Mouse (Mus musculus): Measurements from ENCODE around the gene I830077J02Rik. TPM values are rescaled to one million over a fixed set of nuclear protein-coding genes. Genes with fewer than 3 reads are reported as not detected.
A peak's percentile ranks its signal among the peaks of the same experiment; 100 is the strongest.

I830077J02Rik gene
- polyA plus RNA-seq, 1 experiment from 2014 or later, result 1.6 TPM

DNA sequence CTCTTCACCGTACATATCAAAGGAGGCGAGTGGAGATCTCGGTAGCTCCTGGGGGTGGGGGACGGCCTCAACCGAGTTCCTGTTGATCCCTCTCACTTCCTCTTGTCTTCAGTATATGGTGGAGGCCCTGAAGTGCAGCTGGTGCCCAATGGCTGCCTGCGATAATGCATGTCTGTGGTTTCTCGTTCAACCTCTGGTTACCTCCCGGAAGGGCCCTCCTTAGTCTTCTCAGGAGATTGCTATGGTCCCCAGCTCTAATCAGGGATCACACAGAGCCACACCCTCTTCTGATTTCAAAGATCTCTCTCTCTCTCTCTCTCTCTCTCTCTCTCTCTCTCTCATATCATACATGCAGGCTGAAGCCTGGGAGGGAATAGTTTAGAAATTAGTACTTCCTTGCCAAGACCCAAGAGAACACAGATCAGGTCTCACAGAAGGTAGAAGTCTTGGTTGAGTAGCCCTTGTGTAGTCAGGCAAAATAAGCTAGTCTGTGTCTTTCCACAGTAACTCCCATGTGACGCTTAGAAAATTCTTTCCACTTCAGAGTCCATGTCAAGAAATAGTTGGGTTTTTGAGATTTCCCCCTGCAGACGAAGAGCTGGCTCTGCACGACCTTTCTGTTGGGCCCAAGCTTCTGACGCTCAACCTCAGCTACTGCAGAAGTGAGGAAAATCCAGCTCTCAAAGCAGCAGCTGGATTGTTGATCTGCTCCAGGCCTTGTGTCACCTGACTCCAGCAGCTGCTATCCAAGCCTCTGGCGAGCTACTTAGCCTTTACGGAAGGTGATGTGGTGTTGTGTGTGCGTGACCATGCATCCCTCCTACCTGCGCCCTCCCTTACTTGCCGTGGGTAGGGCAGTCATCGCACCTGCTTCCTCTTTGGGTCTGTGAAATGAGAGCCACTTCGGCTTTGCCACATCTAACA is 39.6 kb downstream of the I830077J02Rik start:
- Histone ChIP-seq H3K4me2 (ENCODE audit: low read depth, low read length) (no peak overlapping the region), H3K4me1 (ENCODE audit: control insufficient read depth, insufficient read depth, low read length) (peaks cover 42% of the 10 kb centered on the region), H3K4me3 (ENCODE audit: low read length) (no peak overlapping the region), H3K9me3 (replicated peaks; ENCODE audit: control insufficient read depth, low read length) (0 out of 2 replicates have a peak, but pooled peaks cover 2% of the 10 kb centered on the region), H3K9ac (ENCODE audit: low read length) (0 out of 2 replicates have a peak overlapping the region, but pooled peaks have one; percentile 8), H3K27me3 (ENCODE audit: control insufficient read depth, insufficient read depth, low read length) (no peaks in the 10 kb centered on the region), H3K36me3 (ENCODE audit: control insufficient read depth, insufficient read depth) (no peaks in the 10 kb centered on the region), H3K27ac (ENCODE audit: low read length) (peak overlapping the region; percentile 78)
- ATAC-seq (replicated peaks; ENCODE audit: extremely low read depth, insufficient read depth, low FRiP score), result no peak
- WGBS, result 66% methylated on average over 19 of the region's 19 CpGs

GRCm38 (mm10) chr3:105891760-105892571 is 40.5 kb downstream of the I830077J02Rik start:
- no peak for ATAC-seq (replicated peaks; ENCODE audit: extremely low read depth, insufficient read depth, low FRiP score)
- Histone ChIP-seq H3K9ac (ENCODE audit: low read length) (no peak overlapping the region), H3K4me1 (ENCODE audit: control insufficient read depth, insufficient read depth, low read length) (peaks cover 42% of the 10 kb centered on the region), H3K36me3 (ENCODE audit: control insufficient read depth, insufficient read depth) (no peaks in the 10 kb centered on the region), H3K27me3 (ENCODE audit: control insufficient read depth, insufficient read depth, low read length) (no peaks in the 10 kb centered on the region), H3K4me2 (ENCODE audit: low read depth, low read length) (peak overlapping the region; percentile 31), H3K9me3 (replicated peaks; ENCODE audit: control insufficient read depth, low read length) (0 out of 2 replicates have a peak, but pooled peaks cover 2% of the 10 kb centered on the region), H3K27ac (ENCODE audit: low read length) (peak overlapping the region; percentile 78), H3K4me3 (ENCODE audit: low read length) (peak overlapping the region; percentile 3; the same call in 1 of the 2 replicates)
- WGBS, result 69% methylated on average over 10 of the region's 10 CpGs

- ATAC-seq (replicated peaks; ENCODE audit: extremely low read depth, insufficient read depth, low FRiP score), result no peak
- no peaks in the 10 kb centered on the region for H3K27me3 ChIP-seq (ENCODE audit: control insufficient read depth, insufficient read depth, low read length)
- no peak overlapping the region for H3K4me2 ChIP-seq (ENCODE audit: low read depth, low read length)
- 59% methylated on average over 3 of the region's 3 CpGs for WGBS
- peaks cover 42% of the 10 kb centered on the region for H3K4me1 ChIP-seq (ENCODE audit: control insufficient read depth, insufficient read depth, low read length)
- H3K9ac ChIP-seq (ENCODE audit: low read length), result no peak overlapping the region
- H3K27ac ChIP-seq (ENCODE audit: low read length), result peak overlapping the region; percentile 50
- no peak overlapping the region for H3K4me3 ChIP-seq (ENCODE audit: low read length)
- H3K36me3 ChIP-seq (ENCODE audit: control insufficient read depth, insufficient read depth), result no peaks in the 10 kb centered on the region
- no peaks in the 10 kb centered on the region for H3K9me3 ChIP-seq (replicated peaks; ENCODE audit: control insufficient read depth, low read length)
Observed at GRCm38 (mm10) chr3:105891141-105891540, 41.3 kb downstream of the I830077J02Rik start.

DNA sequence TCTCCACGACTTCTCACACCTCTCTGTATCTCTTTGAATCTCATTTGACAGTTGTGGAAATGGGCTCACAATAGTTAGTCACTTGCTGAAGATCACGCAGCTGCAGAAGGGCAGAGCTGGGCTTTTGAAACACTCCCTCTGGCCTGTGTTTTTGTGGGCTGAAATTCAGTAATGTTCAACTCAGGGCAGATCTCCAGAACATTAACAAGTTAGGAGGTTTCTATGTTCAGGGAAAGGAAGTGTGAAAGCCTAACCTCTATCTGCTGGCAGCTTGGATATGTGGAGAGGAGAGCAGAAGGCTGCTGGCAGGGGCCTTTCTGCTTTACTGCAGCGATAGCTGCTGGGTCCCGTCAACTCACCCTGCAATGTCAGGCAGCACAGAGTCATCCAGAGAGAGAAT is 42.2 kb downstream of the I830077J02Rik start:
- no peaks in the 10 kb centered on the region for H3K36me3 ChIP-seq (ENCODE audit: control insufficient read depth, insufficient read depth)
- no peak for ATAC-seq (replicated peaks; ENCODE audit: extremely low read depth, insufficient read depth, low FRiP score)
- no peaks in the 10 kb centered on the region for H3K9me3 ChIP-seq (replicated peaks; ENCODE audit: control insufficient read depth, low read length)
- 45% methylated on average over 4 of the region's 4 CpGs for WGBS
- H3K4me3 ChIP-seq (ENCODE audit: low read length), result no peak overlapping the region
- peaks cover 38% of the 10 kb centered on the region for H3K4me1 ChIP-seq (ENCODE audit: control insufficient read depth, insufficient read depth, low read length)
- H3K27me3 ChIP-seq (ENCODE audit: control insufficient read depth, insufficient read depth, low read length), result no peaks in the 10 kb centered on the region
- no peak overlapping the region for H3K27ac ChIP-seq (ENCODE audit: low read length)
- no peak overlapping the region for H3K9ac ChIP-seq (ENCODE audit: low read length)
- no peak overlapping the region for H3K4me2 ChIP-seq (ENCODE audit: low read depth, low read length)

DNA sequence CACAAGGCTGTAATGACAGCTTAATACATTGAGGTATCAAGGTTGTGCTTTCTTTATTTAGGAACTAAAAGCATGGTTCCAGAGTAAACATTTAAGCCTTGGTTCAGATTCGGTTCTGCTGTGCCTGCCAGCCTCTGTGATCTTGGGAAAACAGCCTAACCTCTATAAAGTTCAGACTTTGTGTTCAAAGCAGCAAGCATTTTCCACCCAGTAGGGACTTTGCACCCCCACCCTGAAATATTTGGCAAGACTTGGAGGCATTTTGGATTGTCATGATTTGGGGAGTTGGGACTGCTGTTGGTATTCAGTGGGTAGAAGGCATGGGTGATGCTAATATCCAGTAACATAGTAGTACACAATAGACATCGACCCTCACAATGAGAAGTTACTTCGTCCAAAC is 43.5 kb downstream of the I830077J02Rik start:
- no peak for ATAC-seq (replicated peaks; ENCODE audit: extremely low read depth, insufficient read depth, low FRiP score)
- H3K27ac ChIP-seq (ENCODE audit: low read length), result no peak overlapping the region
- H3K9me3 ChIP-seq (replicated peaks; ENCODE audit: control insufficient read depth, low read length), result no peaks in the 10 kb centered on the region
- no peak overlapping the region for H3K4me2 ChIP-seq (ENCODE audit: low read depth, low read length)
- H3K36me3 ChIP-seq (ENCODE audit: control insufficient read depth, insufficient read depth), result no peaks in the 10 kb centered on the region
- H3K27me3 ChIP-seq (ENCODE audit: control insufficient read depth, insufficient read depth, low read length), result no peaks in the 10 kb centered on the region
- H3K4me1 ChIP-seq (ENCODE audit: control insufficient read depth, insufficient read depth, low read length), result peaks cover 25% of the 10 kb centered on the region
- H3K9ac ChIP-seq (ENCODE audit: low read length), result no peak overlapping the region
- 79% methylated on average over 3 of the region's 3 CpGs for WGBS
- no peak overlapping the region for H3K4me3 ChIP-seq (ENCODE audit: low read length)

DNA sequence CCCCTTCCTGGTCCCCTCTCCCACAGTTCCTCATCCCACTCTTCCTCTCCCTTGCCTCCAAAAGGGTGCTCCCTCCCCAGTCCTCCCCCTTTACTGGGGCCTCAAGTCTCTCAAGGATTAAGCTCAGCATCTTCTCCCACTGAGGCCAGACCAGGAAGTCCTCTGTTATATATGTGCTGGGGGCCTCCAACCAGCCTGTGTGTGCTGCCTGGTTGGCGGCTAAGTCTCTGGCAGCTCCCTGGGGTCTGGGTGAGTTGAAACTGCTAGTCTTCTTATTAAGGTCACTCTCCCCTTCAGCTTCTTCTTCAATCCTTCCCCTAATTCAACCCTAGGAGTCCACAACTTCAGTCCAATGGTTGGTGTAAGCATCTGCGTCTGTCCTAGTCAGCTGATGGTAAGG is 49.4 kb downstream of the I830077J02Rik start:
- no peaks in the 10 kb centered on the region for H3K4me1 ChIP-seq (ENCODE audit: control insufficient read depth, insufficient read depth, low read length)
- no peaks in the 10 kb centered on the region for H3K36me3 ChIP-seq (ENCODE audit: control insufficient read depth, insufficient read depth)
- H3K27ac ChIP-seq (ENCODE audit: low read length), result no peak overlapping the region
- no peaks in the 10 kb centered on the region for H3K27me3 ChIP-seq (ENCODE audit: control insufficient read depth, insufficient read depth, low read length)
- H3K9ac ChIP-seq (ENCODE audit: low read length), result no peak overlapping the region
- H3K9me3 ChIP-seq (replicated peaks; ENCODE audit: control insufficient read depth, low read length), result no peaks in the 10 kb centered on the region
- no peak overlapping the region for H3K4me2 ChIP-seq (ENCODE audit: low read depth, low read length)
- 86% methylated on average over 2 of the region's 2 CpGs for WGBS
- no peak for ATAC-seq (replicated peaks; ENCODE audit: extremely low read depth, insufficient read depth, low FRiP score)
- no peak overlapping the region for H3K4me3 ChIP-seq (ENCODE audit: low read length)

DNA sequence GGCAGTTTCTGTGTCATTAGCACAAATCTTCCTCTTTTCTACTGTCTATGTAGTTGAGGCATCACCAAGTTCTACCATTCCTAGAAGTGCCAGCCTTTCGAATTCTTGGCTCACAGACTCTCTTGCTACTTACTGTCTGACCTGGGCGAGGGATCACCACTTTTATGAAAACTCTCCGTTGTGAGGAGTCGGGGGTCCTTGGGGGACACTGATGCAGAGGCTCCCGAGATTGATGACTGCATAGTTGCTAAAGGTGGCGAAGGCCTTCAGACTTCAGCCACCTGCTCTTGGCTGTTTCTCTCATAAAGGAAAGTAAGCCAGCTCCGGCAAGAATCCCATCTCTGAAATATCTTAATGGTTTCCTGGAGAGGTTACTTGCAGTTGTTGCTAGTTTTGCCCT is 50.4 kb downstream of the I830077J02Rik start:
- Histone ChIP-seq H3K27ac (ENCODE audit: low read length) (no peak overlapping the region), H3K9ac (ENCODE audit: low read length) (no peak overlapping the region), H3K4me1 (ENCODE audit: control insufficient read depth, insufficient read depth, low read length) (no peaks in the 10 kb centered on the region), H3K36me3 (ENCODE audit: control insufficient read depth, insufficient read depth) (no peaks in the 10 kb centered on the region), H3K4me2 (ENCODE audit: low read depth, low read length) (no peak overlapping the region), H3K9me3 (replicated peaks; ENCODE audit: control insufficient read depth, low read length) (no peaks in the 10 kb centered on the region), H3K27me3 (ENCODE audit: control insufficient read depth, insufficient read depth, low read length) (no peaks in the 10 kb centered on the region), H3K4me3 (ENCODE audit: low read length) (no peak overlapping the region)
- 82% methylated on average over 7 of the region's 7 CpGs for WGBS
- ATAC-seq (replicated peaks; ENCODE audit: extremely low read depth, insufficient read depth, low FRiP score), result no peak

DNA sequence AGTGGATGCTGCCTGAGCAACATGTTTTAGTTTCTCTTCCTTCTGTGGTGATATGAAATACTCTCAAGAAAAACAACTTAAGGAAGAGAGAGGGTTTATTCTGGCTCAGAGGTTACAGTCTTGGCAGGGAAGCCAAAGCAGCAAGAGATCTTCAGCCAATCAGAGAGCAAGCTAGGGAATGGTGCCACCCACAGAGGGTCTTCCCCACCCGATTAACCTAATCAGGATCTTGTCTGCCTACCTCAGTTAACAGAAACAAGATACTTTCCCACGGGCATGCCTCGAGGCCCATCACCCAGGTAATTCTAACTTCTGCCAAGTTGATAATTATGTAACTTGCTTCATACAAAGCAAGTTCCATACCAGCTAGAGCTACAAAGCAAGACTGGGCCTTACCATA is 52.0 kb downstream of the I830077J02Rik start:
- Histone ChIP-seq H3K4me1 (ENCODE audit: control insufficient read depth, insufficient read depth, low read length) (peaks cover 4% of the 10 kb centered on the region; the same call in 1 of the 2 replicates), H3K4me2 (ENCODE audit: low read depth, low read length) (no peak overlapping the region), H3K36me3 (ENCODE audit: control insufficient read depth, insufficient read depth) (no peaks in the 10 kb centered on the region), H3K27me3 (ENCODE audit: control insufficient read depth, insufficient read depth, low read length) (no peaks in the 10 kb centered on the region), H3K9me3 (replicated peaks; ENCODE audit: control insufficient read depth, low read length) (no peaks in the 10 kb centered on the region), H3K27ac (ENCODE audit: low read length) (no peak overlapping the region), H3K4me3 (ENCODE audit: low read length) (no peak overlapping the region), H3K9ac (ENCODE audit: low read length) (no peak overlapping the region)
- WGBS, result 40% methylated on average over 3 of the region's 3 CpGs
- peak; percentile 32; the same call in 1 of the 2 replicates for ATAC-seq (replicated peaks; ENCODE audit: extremely low read depth, insufficient read depth, low FRiP score)

DNA sequence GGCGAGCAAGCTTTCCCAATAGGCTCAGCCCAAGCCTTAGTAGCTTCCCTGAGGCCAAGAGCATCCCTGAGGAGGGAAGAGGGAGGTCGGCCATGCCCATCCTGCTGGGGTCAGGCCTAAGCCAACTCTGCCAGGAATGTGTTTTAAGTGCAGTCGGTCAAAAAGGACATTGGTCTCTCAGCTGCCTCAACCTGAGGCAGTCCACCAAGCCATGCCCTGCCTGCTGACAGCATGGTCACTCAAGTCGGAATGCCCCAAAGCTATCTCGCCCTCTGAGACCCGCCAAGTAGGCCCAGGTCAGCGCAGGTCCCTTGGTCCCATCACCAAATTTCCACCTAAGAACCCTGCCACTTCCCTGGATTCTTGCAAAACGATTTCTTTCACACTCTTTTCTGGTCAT is 53.7 kb downstream of the I830077J02Rik start:
- Histone ChIP-seq H3K36me3 (ENCODE audit: control insufficient read depth, insufficient read depth) (no peaks in the 10 kb centered on the region), H3K27ac (ENCODE audit: low read length) (no peak overlapping the region), H3K4me1 (ENCODE audit: control insufficient read depth, insufficient read depth, low read length) (peaks cover 4% of the 10 kb centered on the region; the same call in 1 of the 2 replicates), H3K9me3 (replicated peaks; ENCODE audit: control insufficient read depth, low read length) (no peaks in the 10 kb centered on the region), H3K27me3 (ENCODE audit: control insufficient read depth, insufficient read depth, low read length) (no peaks in the 10 kb centered on the region), H3K9ac (ENCODE audit: low read length) (no peak overlapping the region), H3K4me3 (ENCODE audit: low read length) (no peak overlapping the region), H3K4me2 (ENCODE audit: low read depth, low read length) (no peak overlapping the region)
- 83% methylated on average over 8 of the region's 8 CpGs for WGBS
- no peak for ATAC-seq (replicated peaks; ENCODE audit: extremely low read depth, insufficient read depth, low FRiP score)
